Mouse (Mus musculus) thymus, postnatal 36 days (tissue): ENCODE data around the gene Ceacam13.
"Not testable (repeated sequence)": the region's sequence is repeated elsewhere in the genome, so short reads cannot be mapped to it uniquely, and the experiment has no call there.

Experiments
- DNase-seq, 2 experiments: peaks; one replicate each; pipeline ENCODE4 v3.0.0; 2022; ENCODE audit warnings: mixed read lengths in 2 of 2

Gene Ceacam13

GRCm38 (mm10) chr7:18009589-18009988 is at the start of gene Ceacam13:
Ceacam13 (plus strand) TSS chr7:18009889.
- DNase-seq = no peak

GRCm38 (mm10) chr7:17971824-17972223 is 37.9 kb upstream of the Ceacam13 start, which contains the start of gene Ceacam11:
Ceacam11 (plus strand) TSS chr7:17972124.
- DNase-seq = no peak

GRCm38 (mm10) chr7:18001131-18001530 is 8.6 kb upstream of the Ceacam13 start:
- not testable (repeated sequence) for DNase-seq

GRCm38 (mm10) chr7:18065629-18066028 is 55.9 kb downstream of the Ceacam13 start, which contains the start of gene Ceacam12:
Ceacam12 (plus strand) TSS chr7:18065929.
- DNase-seq = no peak
